Mouse (Mus musculus): Measurements from ENCODE around the gene Psg16. TPM values are rescaled to one million over a fixed set of nuclear protein-coding genes. Genes with fewer than 3 reads are reported as not detected.

The Psg16 gene
- polyA plus RNA-seq, 1 experiment from 2014 or later: 0.27 TPM

DNA sequence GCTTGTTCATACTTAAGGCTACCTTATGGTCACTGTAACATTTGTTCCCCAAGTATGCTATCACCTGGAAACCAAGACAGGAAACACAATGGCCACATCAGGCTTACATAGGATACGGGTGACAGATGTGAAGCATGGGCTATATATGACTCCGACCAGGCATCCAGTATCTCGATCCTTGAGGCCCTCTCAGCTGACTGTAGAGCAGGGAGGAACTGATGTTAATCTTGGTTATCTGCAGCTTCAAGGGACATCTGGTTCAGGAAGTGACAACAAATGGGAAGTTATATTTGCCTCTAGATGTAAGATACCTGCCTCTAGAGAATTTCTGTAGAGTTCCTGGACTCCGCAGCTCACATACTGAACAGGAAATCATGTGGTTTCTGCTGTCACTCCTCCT, 98.0 kb downstream of the Psg16 start:
- H3K9me3 ChIP-seq: peaks cover 15% of the 10 kb centered on the region; the same call in 1 of the 2 replicates
- no peak for ATAC-seq (ENCODE audit: low FRiP score)
- no peak overlapping the region for H3K4me2 ChIP-seq
- 89% methylated on average over 4 of the region's 4 CpGs for WGBS
- H3K36me3 ChIP-seq (replicated peaks): no peaks in the 10 kb centered on the region
- no peaks in the 10 kb centered on the region for H3K4me1 ChIP-seq
- no peak overlapping the region for H3K27ac ChIP-seq
- no peaks in the 10 kb centered on the region for H3K27me3 ChIP-seq
- no peak overlapping the region for H3K9ac ChIP-seq
- H3K4me3 ChIP-seq (replicated peaks): no peak overlapping the region

Other genes starting within 250 kb of the Psg16 start
- 10.0 and 10.9 TPM in 2 replicates for gene Prkd2, start 231.1 kb upstream of the Psg16 start, polyA plus RNA-seq (2016; fragmentation: Nextera tagmentation; extraction: Ambion mirVana)
- 2.6 and 3.2 TPM in 2 replicates for gene Dact3, start 198.7 kb upstream of the Psg16 start, polyA plus RNA-seq (2016; fragmentation: Nextera tagmentation; extraction: Ambion mirVana)
- gene Gng8, start 182.3 kb upstream of the Psg16 start, polyA plus RNA-seq (2016; fragmentation: Nextera tagmentation; extraction: Ambion mirVana): 14.7 and 16.4 TPM in 2 replicates
- gene Ptgir, start 167.6 kb upstream of the Psg16 start, polyA plus RNA-seq (2016; fragmentation: Nextera tagmentation; extraction: Ambion mirVana): 0.24 and 0.51 TPM in 2 replicates
- gene Calm3, start 149.9 kb upstream of the Psg16 start, polyA plus RNA-seq (2016; fragmentation: Nextera tagmentation; extraction: Ambion mirVana): 227 and 234 TPM in 2 replicates
- 52.6 and 53.3 TPM in 2 replicates for gene Pnmal2, start 129.4 kb upstream of the Psg16 start, polyA plus RNA-seq (2016; fragmentation: Nextera tagmentation; extraction: Ambion mirVana)
- 32.3 and 37.0 TPM in 2 replicates for gene Pnmal1, start 114.4 kb upstream of the Psg16 start, polyA plus RNA-seq (2016; fragmentation: Nextera tagmentation; extraction: Ambion mirVana)
- 1.6 and 1.7 TPM in 2 replicates for gene Gm42372, start 91.0 kb upstream of the Psg16 start, polyA plus RNA-seq (2016; fragmentation: Nextera tagmentation; extraction: Ambion mirVana)
- gene Ccdc8, start 81.3 kb upstream of the Psg16 start, polyA plus RNA-seq (2016; fragmentation: Nextera tagmentation; extraction: Ambion mirVana): 9.1 and 11.5 TPM in 2 replicates
- gene Ppp5c, start 46.1 kb upstream of the Psg16 start, polyA plus RNA-seq (2016; fragmentation: Nextera tagmentation; extraction: Ambion mirVana): 107 and 112 TPM in 2 replicates
- 8.7 and 9.9 TPM in 2 replicates for gene Hif3a, start 11.6 kb upstream of the Psg16 start, polyA plus RNA-seq (2016; fragmentation: Nextera tagmentation; extraction: Ambion mirVana)
- not detected in 2 replicates for gene Ceacam3, start 76.2 kb downstream of the Psg16 start, polyA plus RNA-seq (2016; fragmentation: Nextera tagmentation; extraction: Ambion mirVana)
- not detected in 2 replicates for gene Psg29, start 129.4 kb downstream of the Psg16 start, polyA plus RNA-seq (2016; fragmentation: Nextera tagmentation; extraction: Ambion mirVana)